Mouse (Mus musculus) lung, postnatal 0 days (tissue): ENCODE data around the gene Gm26620. TPM values are rescaled to one million over a fixed set of nuclear protein-coding genes. Genes with fewer than 3 reads are reported as not detected.

Experiments
- ATAC-seq: fragments of 200-750 bp; cut with Nextera tagmentation; 2 replicates; pipeline ENCODE4 v1.8.0; 2017; ENCODE audit warnings: moderate library complexity
- DNase-seq: peaks from one replicate; pipeline ENCODE4 v3.0.0-alpha.2; 2016; ENCODE audit warnings: low spot score
- H3K27ac ChIP-seq: fragments of 300-500 bp; sonication (generic); 2 replicates; pipeline ENCODE4 v1.5.1; 2014; ENCODE audit warnings: antibody characterized with exemption, mild to moderate bottlenecking, low read length, mixed read lengths
- H3K27me3 ChIP-seq: fragments of 300-500 bp; sonication (generic); replicated peaks from 2 replicates; pipeline ENCODE4 v1.6.1; 2014; ENCODE audit warnings: low read length, mixed read lengths; ENCODE audit not compliant: insufficient read depth
- H3K36me3 ChIP-seq: fragments of 300-500 bp; sonication (generic); 2 replicates; pipeline ENCODE4 v1.6.1; 2014; ENCODE audit warnings: low read length, mixed read lengths; ENCODE audit not compliant: insufficient read depth
- H3K4me1 ChIP-seq: fragments of 300-500 bp; sonication (generic); 2 replicates; pipeline ENCODE4 v1.6.1; 2014; ENCODE audit warnings: antibody characterized with exemption, low read depth, low read length, mixed read lengths; ENCODE audit not compliant: insufficient read depth
- H3K4me2 ChIP-seq: fragments of 300-500 bp; sonication (generic); replicated peaks from 2 replicates; pipeline ENCODE4 v1.6.1; 2014; ENCODE audit warnings: low read depth, mild to moderate bottlenecking, low read length, moderate library complexity, mixed read lengths
- H3K4me3 ChIP-seq: fragments of 300-500 bp; sonication (generic); 2 replicates; pipeline ENCODE4 v1.5.1; 2014; ENCODE audit warnings: low read depth, low read length
- H3K9ac ChIP-seq: fragments of 300-500 bp; sonication (generic); replicated peaks from 2 replicates; pipeline ENCODE4 v1.6.1; 2014; ENCODE audit warnings: low read depth, mild to moderate bottlenecking
- H3K9me3 ChIP-seq: fragments of 300-500 bp; sonication (generic); 2 replicates; pipeline ENCODE4 v1.6.1; 2016; ENCODE audit warnings: low read length, mixed read lengths
- CTCF ChIP-seq: IDR thresholded peaks from 2 replicates; pipeline ENCODE4 v1.5.1; 2016; ENCODE audit warnings: antibody characterized with exemption, mild to moderate bottlenecking
- EP300 ChIP-seq: IDR thresholded peaks from 2 replicates; pipeline ENCODE4 v1.6.1; 2016; ENCODE audit warnings: antibody characterized with exemption, mild to moderate bottlenecking, control low read depth
- WGBS: fragments of 180-500 bp; shearing (Covaris S2); extraction: QIAGEN DNeasy Blood & Tissue Kit; methylation state at CpG from one replicate; pipeline ENCODE4 v1.1.7; 2014; 5-methylcytosine and 5-hydroxymethylcytosine counted together
- polyA plus RNA-seq: library from polyadenylated mRNA; unstranded; fragments of >200 nt; fragmentation: Nextera tagmentation; extraction: Ambion mirVana; gene quantifications from 2 replicates; pipeline ENCODE4 v1.2.1, GENCODE M21; 2015

Gm26620 gene
- polyA plus RNA-seq, 1 experiment from 2014 or later: 0.79 TPM

DNA sequence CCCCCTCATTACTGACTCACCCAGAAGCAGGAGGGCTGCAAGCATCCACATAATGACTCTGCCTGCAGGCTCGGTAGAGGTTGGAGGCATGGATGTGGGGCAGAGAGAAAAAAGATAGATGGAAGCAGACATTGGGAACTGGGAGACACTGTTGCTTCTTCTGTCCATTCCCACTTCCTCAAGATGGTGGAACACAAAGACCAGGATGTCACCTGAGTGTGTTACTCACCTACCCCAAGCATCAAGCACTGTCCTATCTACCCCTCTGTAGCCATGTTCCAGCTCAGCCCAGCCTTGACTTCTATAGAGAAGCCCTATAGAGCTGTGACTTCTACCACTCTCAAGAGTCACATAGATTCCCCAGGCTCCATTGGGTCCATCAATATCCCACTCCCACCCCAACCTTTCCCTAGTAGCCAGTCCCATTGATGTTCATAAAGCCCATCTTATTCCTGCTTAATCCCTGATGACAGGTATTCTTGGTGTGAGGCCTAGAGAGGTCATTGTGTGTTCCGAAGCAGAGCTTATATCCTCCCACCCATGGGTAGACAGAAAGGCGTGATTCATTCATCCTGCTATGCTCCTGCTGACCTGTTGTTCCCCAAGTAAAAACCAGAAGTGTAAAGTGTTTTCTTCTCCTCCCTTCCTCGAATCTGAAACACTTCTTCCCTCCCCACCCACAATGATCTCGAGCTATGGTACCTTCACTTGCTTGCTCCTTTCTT, 28.2 kb downstream of the Gm26620 start, which contains the start of gene Fcrlb:
Fcrlb (minus strand) TSS at position 51 of the 725 bp plus-strand sequence.
- H3K9me3 ChIP-seq: no peaks in the 10 kb centered on the region
- DNase-seq (no peak), ATAC-seq (no peak)
- H3K4me2 ChIP-seq: no peak within 1 kb of the TSS
- H3K9ac ChIP-seq: no peak within 1 kb of the TSS
- H3K27me3 ChIP-seq: peaks cover 8% of the 10 kb centered on the region
- peaks cover 4% of the 10 kb centered on the region; the same call in 1 of the 2 replicates for H3K4me1 ChIP-seq
- H3K27ac ChIP-seq: no peak within 1 kb of the TSS
- no peak within 1 kb of the TSS for H3K4me3 ChIP-seq
- TF ChIP-seq CTCF: no peak
- no peak for TF ChIP-seq EP300
- H3K36me3 ChIP-seq: no peaks in the 10 kb centered on the region
- 68% methylated on average over 5 of the region's 5 CpGs for WGBS

DNA sequence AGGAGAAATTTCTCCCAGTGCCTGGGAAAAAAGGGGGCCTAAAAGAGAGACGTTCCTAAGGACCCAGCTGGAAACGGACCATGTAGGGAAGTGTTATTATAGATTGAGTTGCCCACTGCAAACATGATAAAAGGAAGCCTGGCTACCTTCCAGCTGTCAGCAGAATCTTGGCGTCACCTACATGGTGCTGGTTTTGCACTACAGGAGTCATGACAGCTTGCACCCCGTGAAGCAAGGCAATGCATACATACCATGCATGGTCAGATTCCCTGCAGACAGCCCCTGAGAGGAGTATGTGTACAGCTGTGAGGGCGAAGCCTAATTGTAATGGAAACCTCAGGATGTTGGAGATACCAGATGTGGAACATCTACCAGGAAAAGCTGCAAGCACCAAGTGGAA, 30.8 kb downstream of the Gm26620 start:
- H3K27ac ChIP-seq: no peak overlapping the region
- H3K9ac ChIP-seq: no peak overlapping the region
- DNase-seq (no peak), ATAC-seq (no peak)
- no peaks in the 10 kb centered on the region for H3K9me3 ChIP-seq
- TF ChIP-seq CTCF: no peak
- no peaks in the 10 kb centered on the region for H3K4me1 ChIP-seq
- no peaks in the 10 kb centered on the region for H3K36me3 ChIP-seq
- H3K4me2 ChIP-seq: no peak overlapping the region
- H3K4me3 ChIP-seq: no peak overlapping the region
- 41% methylated on average over 5 of the region's 5 CpGs for WGBS
- no peaks in the 10 kb centered on the region; the same call in 1 of the 2 replicates for H3K27me3 ChIP-seq

DNA sequence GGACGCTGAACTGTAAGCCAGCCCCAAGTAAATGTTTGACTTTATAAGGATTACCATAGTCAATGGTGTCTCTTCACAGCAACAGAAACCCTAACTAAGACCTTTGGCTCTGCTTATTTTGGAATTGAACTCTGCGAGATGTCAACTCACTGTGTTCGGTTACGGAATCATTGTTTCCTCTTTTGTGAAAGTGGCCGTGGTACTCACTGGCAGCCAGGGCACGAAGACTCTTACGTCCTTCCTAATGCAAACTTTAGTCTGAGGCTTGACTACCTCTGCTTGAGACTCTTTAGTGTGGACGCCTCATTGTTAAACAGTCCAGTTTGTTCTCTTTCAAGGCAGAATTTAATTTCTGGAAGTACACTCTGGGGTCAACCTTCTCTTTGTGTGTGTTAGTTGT, 34.4 kb downstream of the Gm26620 start:
- ATAC-seq: no peak
- H3K9ac ChIP-seq: no peak overlapping the region
- H3K4me2 ChIP-seq: no peak overlapping the region
- no peak for DNase-seq
- H3K36me3 ChIP-seq: no peaks in the 10 kb centered on the region
- no peaks in the 10 kb centered on the region for H3K9me3 ChIP-seq
- TF ChIP-seq EP300 (no peak), CTCF (no peak)
- H3K4me3 ChIP-seq: no peak overlapping the region
- WGBS: 83% methylated on average over 8 of the region's 8 CpGs
- no peaks in the 10 kb centered on the region for H3K4me1 ChIP-seq
- no peaks in the 10 kb centered on the region for H3K27me3 ChIP-seq
- no peak overlapping the region for H3K27ac ChIP-seq

DNA sequence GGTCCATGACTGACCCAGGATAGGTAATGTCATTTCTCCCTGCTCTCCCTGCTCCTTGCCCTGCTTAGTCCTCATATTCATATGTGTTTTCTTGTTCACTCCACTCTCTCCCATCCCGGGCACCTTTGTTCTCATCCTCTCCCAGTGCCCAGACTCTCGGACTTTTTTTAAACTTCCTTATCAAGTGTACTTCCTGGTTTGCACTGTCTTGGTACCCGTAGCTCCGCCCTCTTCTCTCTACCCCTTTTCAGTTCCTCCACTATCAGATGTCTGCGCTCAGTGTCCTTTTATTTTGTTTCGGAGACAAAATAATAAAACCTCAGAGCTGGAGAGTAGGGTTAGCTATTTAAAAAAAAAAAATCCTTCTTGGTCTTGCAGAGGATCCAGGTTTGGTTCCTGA, 39.6 kb downstream of the Gm26620 start:
- H3K9ac ChIP-seq: no peak overlapping the region

DNA sequence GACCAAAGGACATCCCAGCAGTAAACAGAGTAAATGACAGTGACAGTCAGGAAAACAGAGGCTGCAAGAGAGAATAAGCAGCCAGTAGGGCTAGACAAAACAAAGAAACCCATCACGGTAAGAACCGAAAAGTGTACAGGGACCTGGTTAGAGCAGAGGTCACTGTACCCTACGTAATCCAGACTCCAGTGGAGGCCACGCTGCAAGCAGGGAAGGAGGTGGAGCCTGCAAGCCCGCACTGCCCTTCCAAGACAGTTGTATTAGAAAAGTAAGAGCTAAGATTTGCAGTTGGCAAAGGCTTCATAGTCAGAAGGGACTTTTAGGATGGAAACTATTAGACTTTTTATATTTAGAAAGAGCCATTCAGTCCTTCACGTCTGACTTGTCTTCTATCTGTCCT, 42.1 kb downstream of the Gm26620 start:
- H3K4me2 ChIP-seq: no peak overlapping the region
- H3K27me3 ChIP-seq: no peaks in the 10 kb centered on the region
- no peak overlapping the region for H3K9ac ChIP-seq
- H3K27ac ChIP-seq: no peak overlapping the region
- no peak for DNase-seq
- 32% methylated on average over 6 of the region's 6 CpGs for WGBS
- no peaks in the 10 kb centered on the region for H3K4me1 ChIP-seq
- H3K9me3 ChIP-seq: no peaks in the 10 kb centered on the region
- no peak for ATAC-seq
- no peaks in the 10 kb centered on the region for H3K36me3 ChIP-seq
- TF ChIP-seq CTCF: no peak
- TF ChIP-seq EP300: no peak
- H3K4me3 ChIP-seq: no peak overlapping the region

More for the DNA sequence above, 39.6 kb downstream of the Gm26620 start:
- H3K4me2 ChIP-seq: no peak overlapping the region
- no peak for ATAC-seq
- 54% methylated on average over 6 of the region's 6 CpGs for WGBS
- no peaks in the 10 kb centered on the region for H3K27me3 ChIP-seq
- TF ChIP-seq EP300 (no peak), CTCF (no peak)
- no peaks in the 10 kb centered on the region for H3K36me3 ChIP-seq
- H3K9me3 ChIP-seq: no peaks in the 10 kb centered on the region
- H3K4me1 ChIP-seq: no peaks in the 10 kb centered on the region
- H3K4me3 ChIP-seq: no peak overlapping the region
- peak; percentile 44 for DNase-seq
- no peak overlapping the region for H3K27ac ChIP-seq

DNA sequence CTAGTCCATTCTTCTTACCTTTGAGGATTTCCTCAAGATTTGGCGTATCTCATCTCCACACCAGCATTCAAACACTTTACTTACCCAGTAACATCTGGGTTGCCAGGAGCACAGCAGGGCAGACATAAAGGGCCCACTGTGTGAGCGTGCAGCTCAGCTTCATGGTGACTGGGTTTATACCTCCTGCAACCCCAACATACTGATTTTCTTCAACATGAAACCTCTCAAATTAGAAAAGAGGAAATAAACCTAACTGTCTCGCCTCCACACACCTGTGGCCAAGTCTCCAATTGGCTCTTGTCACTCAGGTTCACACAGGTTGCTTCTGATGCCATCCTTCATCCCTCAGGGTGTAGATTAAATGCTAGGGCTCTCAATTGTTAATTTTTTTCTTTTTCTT, 42.5 kb downstream of the Gm26620 start, which contains the start of gene Fcrla:
Fcrla (minus strand) TSS at position 206 of the 400 bp plus-strand sequence.
- Histone ChIP-seq H3K27ac (no peak within 1 kb of the TSS), H3K4me1 (no peaks in the 10 kb centered on the region), H3K4me3 (no peak within 1 kb of the TSS), H3K4me2 (no peak within 1 kb of the TSS), H3K36me3 (no peaks in the 10 kb centered on the region), H3K27me3 (no peaks in the 10 kb centered on the region), H3K9me3 (no peaks in the 10 kb centered on the region), H3K9ac (no peak within 1 kb of the TSS)
- WGBS: 73% methylated on average over 3 of the region's 3 CpGs
- no peak for ATAC-seq
- DNase-seq: no peak
- no peak for TF ChIP-seq CTCF
- TF ChIP-seq EP300: no peak

DNA sequence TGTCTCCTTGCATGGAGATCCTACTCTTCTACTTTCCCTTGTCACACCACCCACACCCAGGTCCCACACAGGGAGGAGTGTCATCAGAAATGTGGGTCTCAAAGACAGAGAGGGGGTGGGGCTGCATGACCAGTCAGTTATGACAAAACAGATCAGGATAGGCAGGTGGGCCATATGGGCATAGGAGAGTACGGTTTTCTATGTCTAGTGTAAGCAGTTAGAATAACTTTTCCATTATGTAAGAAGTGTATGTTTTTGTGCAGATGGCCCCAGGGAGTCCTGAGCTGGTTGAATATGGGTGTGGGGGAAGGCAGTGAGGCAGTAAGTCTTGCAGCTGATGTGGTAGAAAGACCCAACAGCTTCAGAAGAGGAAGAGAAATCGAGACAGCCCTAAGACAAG, 43.6 kb downstream of the Gm26620 start:
- no peaks in the 10 kb centered on the region for H3K4me1 ChIP-seq
- no peak overlapping the region for H3K4me3 ChIP-seq
- DNase-seq: no peak
- H3K27me3 ChIP-seq: no peaks in the 10 kb centered on the region
- no peak overlapping the region for H3K4me2 ChIP-seq
- TF ChIP-seq EP300 (no peak), CTCF (no peak)
- no peak overlapping the region for H3K9ac ChIP-seq
- no peak for ATAC-seq
- no peaks in the 10 kb centered on the region for H3K36me3 ChIP-seq
- H3K27ac ChIP-seq: no peak overlapping the region
- no peaks in the 10 kb centered on the region for H3K9me3 ChIP-seq
- WGBS: 62% methylated on average over 2 of the region's 2 CpGs
